Mouse (Mus musculus) yolk sac, embryonic 10.5 days (tissue): ENCODE measurements around the gene Prkd2.
A peak's percentile ranks its signal among the peaks of the same experiment; 100 is the strongest.

Experiments used
- DNase-seq: peaks from one replicate; pipeline ENCODE4 v3.0.0-alpha.2; 2017; ENCODE audit warnings: low spot score

Prkd2 gene

DNA sequence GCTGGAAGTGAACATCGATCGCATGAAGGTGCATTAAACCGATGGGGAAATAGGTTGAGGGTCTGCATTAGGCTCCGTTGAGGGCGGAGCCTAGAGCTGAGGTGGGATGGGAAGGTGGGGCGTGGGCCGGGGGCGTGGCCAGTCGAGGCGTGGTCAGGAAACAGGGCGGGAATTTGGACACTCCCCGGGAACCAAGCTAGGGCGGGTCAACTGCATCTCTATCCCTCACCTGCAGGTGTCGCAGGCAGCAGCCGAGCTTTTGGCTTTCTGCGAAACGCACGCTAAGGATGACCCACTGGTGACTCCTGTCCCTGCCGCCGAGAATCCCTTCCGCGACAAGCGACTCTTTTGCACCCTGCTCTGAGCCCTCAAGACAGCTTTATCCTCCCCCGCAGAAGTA lies 52.3 kb downstream of the Prkd2 start:
- peak; percentile 60 for DNase-seq

- no peak for DNase-seq
These were observed 52.8 kb downstream of the Prkd2 start for GRCm38 (mm10) chr7:16895511-16895910.

DNA sequence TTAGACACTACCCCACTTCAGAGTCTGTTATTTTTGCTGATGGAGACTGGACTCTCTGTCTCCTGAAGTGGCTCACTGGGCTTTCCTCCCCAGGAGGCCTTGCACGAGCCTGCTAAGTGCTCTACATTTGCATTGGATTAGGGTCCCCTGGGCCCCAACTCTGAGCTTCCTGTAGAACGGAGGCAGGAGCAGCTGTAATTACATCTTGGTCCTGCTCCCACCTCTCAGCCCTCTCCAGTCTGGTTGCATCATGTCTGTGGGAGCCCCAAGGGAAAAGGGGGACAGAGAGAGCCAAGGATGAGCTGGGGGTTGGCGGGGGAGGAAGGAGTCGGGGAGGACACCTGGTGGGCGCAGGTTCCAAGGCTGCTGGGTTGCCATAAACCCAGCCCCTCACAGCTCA lies 57.8 kb downstream of the Prkd2 start:
- no peak for DNase-seq

- no peak for DNase-seq
These were observed 60.8 kb downstream of the Prkd2 start for GRCm38 (mm10) chr7:16903439-16903955.

- no peak for DNase-seq
These were observed 61.5 kb downstream of the Prkd2 start for GRCm38 (mm10) chr7:16904120-16904675.

DNA sequence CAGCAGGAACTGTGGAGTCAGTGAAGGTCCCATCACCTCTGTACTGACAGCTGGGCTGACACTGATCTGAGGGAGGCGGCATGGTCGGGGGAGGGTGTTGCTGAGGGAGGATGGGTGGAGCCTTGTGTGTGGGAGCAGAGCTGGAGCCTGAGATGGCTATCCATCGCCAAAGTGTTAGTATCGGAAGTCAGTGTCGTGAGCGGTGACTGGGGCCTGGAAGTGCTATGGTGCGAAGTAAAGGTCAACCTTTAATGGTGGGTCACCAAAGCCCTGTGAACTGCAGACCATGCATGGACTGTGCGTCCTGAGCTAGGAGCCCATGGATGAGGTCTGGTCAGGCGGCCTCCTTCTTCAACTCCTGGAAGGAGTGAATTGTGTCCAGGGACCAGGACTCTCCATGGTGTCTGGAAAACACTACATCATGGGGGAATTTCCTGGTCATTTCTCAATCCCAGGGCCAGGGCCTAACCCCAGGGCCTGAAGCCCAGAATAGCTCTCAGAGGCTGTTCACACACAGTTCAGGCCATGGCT lies 62.9 kb downstream of the Prkd2 start:
- no peak for DNase-seq

- DNase-seq = no peak
These were observed 63.6 kb downstream of the Prkd2 start, which contains the start of gene Ptgir for GRCm38 (mm10) chr7:16906281-16906680. Gene Ptgir, plus strand, starts transcription at chr7:16906490.

GRCm38 (mm10) chr7:16906889-16907559 lies 64.3 kb downstream of the Prkd2 start:
- no peak for DNase-seq

- no peak for DNase-seq
These were observed 65.1 kb downstream of the Prkd2 start for GRCm38 (mm10) chr7:16907842-16908241.

- DNase-seq = no peak
These were observed 65.7 kb downstream of the Prkd2 start for GRCm38 (mm10) chr7:16908367-16908766.

DNA sequence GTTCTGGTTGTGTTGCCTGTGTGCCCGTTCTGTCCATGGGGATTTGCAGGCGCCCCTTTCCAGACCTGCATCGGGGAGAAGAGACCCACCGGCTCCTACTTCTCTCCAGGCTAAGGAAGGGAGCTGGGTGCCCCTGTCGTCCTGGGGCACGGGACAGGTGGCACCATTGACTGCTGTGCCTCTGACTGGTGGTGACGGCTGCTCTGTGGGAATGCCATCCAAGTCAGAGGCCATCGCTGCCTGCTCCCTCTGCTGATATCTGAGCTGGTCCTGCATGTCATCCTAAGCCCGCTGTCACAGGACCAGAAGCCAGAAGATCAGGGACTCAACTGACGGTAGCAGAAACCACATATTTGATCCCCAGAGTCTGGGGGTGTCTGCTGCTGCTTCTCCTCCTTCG lies 66.2 kb downstream of the Prkd2 start:
- no peak for DNase-seq

GRCm38 (mm10) chr7:16909909-16910308 lies 67.2 kb downstream of the Prkd2 start:
- DNase-seq = no peak

DNA sequence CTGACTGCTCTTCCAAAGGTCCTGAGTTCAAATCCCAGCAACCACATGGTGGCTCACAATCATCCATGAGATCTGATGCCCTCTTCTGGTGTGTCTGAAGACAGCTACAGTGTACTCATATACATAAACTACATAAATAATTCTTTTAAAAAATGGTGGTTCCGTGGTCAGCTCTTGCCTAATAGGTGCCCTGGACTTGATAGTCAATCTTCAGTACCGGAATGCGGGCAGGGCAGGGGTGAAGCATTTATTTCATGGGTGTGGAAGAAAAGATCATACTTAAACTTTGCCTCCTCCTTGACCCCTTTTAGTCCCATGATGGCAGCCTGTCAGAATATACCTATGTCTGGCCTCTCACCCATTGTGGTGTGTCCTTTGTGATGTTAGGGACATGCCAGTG lies 69.2 kb downstream of the Prkd2 start:
- DNase-seq = no peak

GRCm38 (mm10) chr7:16912360-16912759 lies 69.7 kb downstream of the Prkd2 start:
- no peak for DNase-seq

GRCm38 (mm10) chr7:16913806-16914452 lies 71.2 kb downstream of the Prkd2 start:
- peak; percentile 62 for DNase-seq

GRCm38 (mm10) chr7:16914453-16915343 lies 72.0 kb downstream of the Prkd2 start:
- DNase-seq = no peak

DNA sequence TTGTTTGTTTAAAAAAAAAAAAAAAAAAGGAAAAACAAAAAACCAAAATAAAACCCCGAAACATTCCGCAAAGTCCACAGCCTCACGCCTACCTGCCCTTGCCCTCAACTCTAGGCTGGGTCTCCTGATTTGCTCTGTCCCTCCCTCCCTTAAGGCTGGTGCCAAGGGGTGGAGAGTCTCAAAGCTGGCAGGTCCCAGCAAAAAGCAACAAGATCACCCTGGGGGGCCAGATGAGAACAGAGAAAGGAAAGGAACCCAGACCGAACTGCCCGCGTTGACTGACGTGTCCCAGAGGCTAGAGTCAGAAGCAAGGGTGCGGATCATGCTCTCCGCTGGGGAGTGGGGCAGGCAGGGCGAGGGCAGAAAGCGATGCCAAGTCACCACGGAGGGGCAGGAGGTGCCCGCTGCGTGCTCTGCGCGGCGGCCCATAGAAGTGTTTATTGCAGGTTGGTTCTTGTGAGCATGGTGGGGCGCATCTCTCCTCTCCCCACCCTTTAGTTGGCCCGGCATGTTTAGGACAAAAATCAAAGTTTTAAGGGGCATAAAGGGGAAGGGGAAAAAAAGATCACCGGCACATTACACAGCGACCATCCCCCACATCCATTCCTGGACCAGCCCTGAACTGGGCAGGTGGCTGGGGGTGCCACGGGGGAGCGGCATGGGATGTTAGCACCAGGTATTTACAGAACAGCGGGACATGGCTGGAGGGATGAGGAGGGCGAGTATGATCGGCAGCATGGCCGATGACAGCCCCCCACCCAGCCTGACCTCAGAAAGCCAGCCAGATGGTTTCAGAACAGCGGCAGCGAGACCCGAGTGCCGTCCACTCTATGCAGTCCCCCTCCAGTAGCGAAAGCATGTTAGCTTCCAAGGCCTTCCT lies 73.0 kb downstream of the Prkd2 start:
- no peak for DNase-seq

GRCm38 (mm10) chr7:16916342-16917265 lies 73.9 kb downstream of the Prkd2 start:
- no peak for DNase-seq

- DNase-seq = no peak
These were observed 74.7 kb downstream of the Prkd2 start for GRCm38 (mm10) chr7:16917447-16917846.

- no peak for DNase-seq
These were observed 75.3 kb downstream of the Prkd2 start for GRCm38 (mm10) chr7:16918014-16918413.
